Mouse (Mus musculus): ENCODE measurements around the gene Pola1.

Pola1 gene

GRCm38 (mm10) chrX:93631657-93632449 is at the start of gene Pola1:
Pola1 (minus strand) TSS chrX:93632155.
- DNase-seq (ENCODE audit: low spot score): peak; percentile 81

GRCm38 (mm10) chrX:93676228-93676627 is 44.3 kb upstream of the Pola1 start:
- DNase-seq (ENCODE audit: low spot score): no peak

- DNase-seq (ENCODE audit: low spot score): peak; percentile 24
These were observed 43.2 kb upstream of the Pola1 start for GRCm38 (mm10) chrX:93674836-93675795.

- no peak for DNase-seq (ENCODE audit: low spot score)
These were observed 42.5 kb upstream of the Pola1 start for GRCm38 (mm10) chrX:93674432-93674831.

GRCm38 (mm10) chrX:93664787-93665186 is 32.8 kb upstream of the Pola1 start:
- DNase-seq (ENCODE audit: low spot score): no peak

GRCm38 (mm10) chrX:93663919-93664586 is 32.1 kb upstream of the Pola1 start:
- DNase-seq (ENCODE audit: low spot score): no peak

- DNase-seq (ENCODE audit: low spot score): no peak
These were observed 23.2 kb upstream of the Pola1 start for GRCm38 (mm10) chrX:93655153-93655552.

GRCm38 (mm10) chrX:93654218-93655002 is 22.5 kb upstream of the Pola1 start, which contains the start of gene Pcyt1b:
Pcyt1b (plus strand) TSS chrX:93654863.
- no peak for DNase-seq (ENCODE audit: low spot score)

GRCm38 (mm10) chrX:93650738-93651137 is 18.8 kb upstream of the Pola1 start:
- no peak for DNase-seq (ENCODE audit: low spot score)

- DNase-seq (ENCODE audit: low spot score): no peak
These were observed 12.1 kb upstream of the Pola1 start for GRCm38 (mm10) chrX:93644022-93644421.

- DNase-seq (ENCODE audit: low spot score): no peak
These were observed 11.6 kb upstream of the Pola1 start for GRCm38 (mm10) chrX:93643600-93643999.

GRCm38 (mm10) chrX:93634861-93635375 is 3.0 kb upstream of the Pola1 start:
- DNase-seq (ENCODE audit: low spot score): no peak

- DNase-seq (ENCODE audit: low spot score): no peak
These were observed 1.7 kb downstream of the Pola1 start for GRCm38 (mm10) chrX:93630256-93630655.

- DNase-seq (ENCODE audit: low spot score): no peak
These were observed 29.7 kb downstream of the Pola1 start for GRCm38 (mm10) chrX:93602214-93602613.

GRCm38 (mm10) chrX:93594283-93594682 is 37.7 kb downstream of the Pola1 start:
- DNase-seq (ENCODE audit: low spot score): no peak

- DNase-seq (ENCODE audit: low spot score): no peak
These were observed 51.0 kb downstream of the Pola1 start for GRCm38 (mm10) chrX:93580931-93581330.

GRCm38 (mm10) chrX:93557171-93557570 is 74.8 kb downstream of the Pola1 start:
- DNase-seq (ENCODE audit: low spot score): no peak

GRCm38 (mm10) chrX:93539779-93540178 is 92.2 kb downstream of the Pola1 start:
- DNase-seq (ENCODE audit: low spot score): no peak

GRCm38 (mm10) chrX:93502865-93503353 is 129.0 kb downstream of the Pola1 start:
- no peak for DNase-seq (ENCODE audit: low spot score)

- DNase-seq (ENCODE audit: low spot score): no peak
These were observed 134.4 kb downstream of the Pola1 start for GRCm38 (mm10) chrX:93497597-93497996.

GRCm38 (mm10) chrX:93465711-93466110 is 166.2 kb downstream of the Pola1 start:
- DNase-seq (ENCODE audit: low spot score): no peak

All from urinary bladder, postnatal 14 days (tissue).